ENCODE assay signal across 28 mouse cellular contexts in the genomic region with DNA sequence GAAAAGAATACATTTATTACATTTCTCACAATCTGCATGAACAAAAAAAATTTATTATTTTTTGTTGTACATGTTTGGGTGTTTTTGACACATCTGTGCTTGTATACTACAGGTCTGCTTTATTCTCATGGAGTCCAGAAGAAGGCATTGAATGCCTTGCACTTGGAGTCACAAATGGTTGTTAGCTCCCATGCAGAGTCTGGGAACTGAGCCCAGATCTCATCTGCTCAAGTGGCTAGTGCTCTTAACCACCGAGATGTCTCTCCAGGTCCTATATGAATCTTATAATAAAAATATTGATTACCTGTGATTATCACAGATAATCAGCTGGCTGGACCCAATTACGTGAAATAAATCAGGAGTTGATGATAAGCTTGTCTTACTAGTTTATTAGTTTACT.
DNase-seq lines count a peak whose midpoint lies in the region; ATAC-seq and TF ChIP-seq lines count a peak whose summit lies in the region.
"Had no signal": no experiment of that assay in that cellular context is flagged by ENCODE, and none has a peak within 500 bp of the region (broad histone marks: within the 10 kb centered on the region; RNA-seq: fewer than 3 reads in every experiment).

No protein-coding gene starts in this region.

- no peak for ATAC-seq in cerebellum, adult (ENCODE audit: insufficient number of reproducible peaks, low FRiP score, low TSS enrichment)
- ATAC-seq in hindbrain, postnatal 0 days: no peak
- no peak for ATAC-seq in hindbrain, embryonic 13.5 days (ENCODE audit: low FRiP score)
- no peak for ATAC-seq in midbrain, embryonic 14.5 days (ENCODE audit: low FRiP score, low TSS enrichment)
- ATAC-seq in midbrain, embryonic 15.5 days (replicated peaks): no peak
- ATAC-seq: activated CD4-positive, CD25-positive, alpha-beta regulatory T cell, adult 4 months; CD4-positive, CD25-positive, alpha-beta regulatory T cell, adult 4 months; forebrain, embryonic 14.5 days; forebrain, embryonic 16.5 days; Patski had no signal

- no peaks in the 10 kb centered on the region for H3K9me3 ChIP-seq in hindbrain, postnatal 0 days (ENCODE audit: low read length)
- no peaks in the 10 kb centered on the region for H3K9me3 ChIP-seq in hindbrain, embryonic 13.5 days
- H3K9me3 ChIP-seq in midbrain, embryonic 14.5 days (ENCODE audit: control insufficient read depth, low read length): no peaks in the 10 kb centered on the region
- no peaks in the 10 kb centered on the region for H3K9me3 ChIP-seq in midbrain, embryonic 15.5 days
- H3K9me3 ChIP-seq: embryonic facial prominence, embryonic 13.5 days; embryonic facial prominence, embryonic 15.5 days; forebrain, embryonic 10.5 days; forebrain, embryonic 12.5 days had no signal

- no peak for TF ChIP-seq POLR2A in brain, embryonic 14.5 days (IDR thresholded peaks at IDR 0.05; ENCODE audit: borderline replicate concordance, extremely low read depth, insufficient read depth, insufficient read length, poor library complexity, severe bottlenecking)

- H3K27me3 ChIP-seq in hindbrain, postnatal 0 days (ENCODE audit: insufficient read depth, low read length): no peaks in the 10 kb centered on the region
- H3K27me3 ChIP-seq in hindbrain, embryonic 13.5 days: no peaks in the 10 kb centered on the region
- no peaks in the 10 kb centered on the region for H3K27me3 ChIP-seq in midbrain, embryonic 14.5 days (ENCODE audit: control insufficient read depth, insufficient read depth, low read length)
- no peaks in the 10 kb centered on the region for H3K27me3 ChIP-seq in midbrain, embryonic 15.5 days (replicated peaks)
- H3K27me3 ChIP-seq: CH12.LX; embryonic facial prominence, embryonic 13.5 days; embryonic facial prominence, embryonic 15.5 days; forebrain, embryonic 12.5 days; Patski had no signal

- H3K27ac ChIP-seq in hindbrain, postnatal 0 days: no peak overlapping the region
- H3K27ac ChIP-seq in hindbrain, embryonic 13.5 days: no peak overlapping the region
- H3K27ac ChIP-seq in midbrain, embryonic 14.5 days (replicated peaks; ENCODE audit: low read depth, low read length): no peak overlapping the region
- no peak overlapping the region for H3K27ac ChIP-seq in midbrain, embryonic 15.5 days
- H3K27ac ChIP-seq: embryonic facial prominence, embryonic 13.5 days; embryonic facial prominence, embryonic 15.5 days; forebrain, embryonic 10.5 days; forebrain, embryonic 12.5 days had no signal

- H3K4me2 ChIP-seq in hindbrain, postnatal 0 days (ENCODE audit: low read depth, low read length): no peak overlapping the region
- no peak overlapping the region for H3K4me2 ChIP-seq in hindbrain, embryonic 13.5 days
- no peak overlapping the region for H3K4me2 ChIP-seq in midbrain, embryonic 14.5 days (ENCODE audit: low read length)
- H3K4me2 ChIP-seq in midbrain, embryonic 15.5 days: no peak overlapping the region
- H3K4me2 ChIP-seq: embryonic facial prominence, embryonic 13.5 days; embryonic facial prominence, embryonic 15.5 days; forebrain, embryonic 12.5 days had no signal

- DNase-seq in cerebellum, postnatal 10 days: peak; percentile 64 to 79
- DNase-seq in hindbrain, postnatal 0 days (ENCODE audit: low spot score): peak; percentile 66
- DNase-seq in midbrain, embryonic 14.5 days: peak; percentile 7
- DNase-seq in brain, embryonic 14.5 days (ENCODE audit: low read depth): peak; percentile 42
- DNase-seq: adrenal gland, adult 8-10 months; adrenal gland, postnatal 14 days; adrenal gland, postnatal 36 days; B cell, adult 2 months; cerebellum, adult 11-12 months; cerebellum, adult 2 months; cerebellum, adult 9-11 months; cerebellum, postnatal 36 days; embryo, embryonic 11 days had no signal

- no peak for TF ChIP-seq CTCF in hindbrain, postnatal 0 days (IDR thresholded peaks at IDR 0.05; ENCODE audit: low read depth)
- no peak for TF ChIP-seq CTCF in brain, embryonic 14.5 days (IDR thresholded peaks at IDR 0.05; ENCODE audit: borderline replicate concordance, extremely low read depth, insufficient read depth, insufficient read length)

- WGBS in hindbrain, postnatal 0 days: 52% methylated on average over 2 of the region's 2 CpGs
- 73% methylated on average over 2 of the region's 2 CpGs for WGBS in hindbrain, embryonic 13.5 days
- 84% methylated on average over 2 of the region's 2 CpGs for WGBS in midbrain, embryonic 14.5 days
- 70% methylated on average over 2 of the region's 2 CpGs for WGBS in midbrain, embryonic 15.5 days

- H3K9ac ChIP-seq in hindbrain, postnatal 0 days (replicated peaks; ENCODE audit: low read length): no peak overlapping the region
- H3K9ac ChIP-seq in hindbrain, embryonic 13.5 days: no peak overlapping the region
- H3K9ac ChIP-seq in midbrain, embryonic 14.5 days (replicated peaks; ENCODE audit: low read length): no peak overlapping the region
- no peak overlapping the region for H3K9ac ChIP-seq in midbrain, embryonic 15.5 days
- H3K9ac ChIP-seq: embryonic facial prominence, embryonic 13.5 days; embryonic facial prominence, embryonic 15.5 days; forebrain, embryonic 12.5 days had no signal

- no peaks in the 10 kb centered on the region for H3K4me1 ChIP-seq in hindbrain, postnatal 0 days (ENCODE audit: insufficient read depth, low read length)
- H3K4me1 ChIP-seq in hindbrain, embryonic 13.5 days (replicated peaks): no peaks in the 10 kb centered on the region
- H3K4me1 ChIP-seq in midbrain, embryonic 14.5 days (ENCODE audit: control insufficient read depth, insufficient read depth, low read length): no peaks in the 10 kb centered on the region
- H3K4me1 ChIP-seq in midbrain, embryonic 15.5 days: no peaks in the 10 kb centered on the region
- H3K4me1 ChIP-seq: embryonic facial prominence, embryonic 13.5 days; embryonic facial prominence, embryonic 15.5 days; forebrain, embryonic 10.5 days; forebrain, embryonic 12.5 days had no signal

- no peaks in the 10 kb centered on the region for H3K36me3 ChIP-seq in hindbrain, postnatal 0 days (ENCODE audit: insufficient read depth, low read length)
- no peaks in the 10 kb centered on the region for H3K36me3 ChIP-seq in hindbrain, embryonic 13.5 days
- no peaks in the 10 kb centered on the region for H3K36me3 ChIP-seq in midbrain, embryonic 14.5 days (ENCODE audit: control insufficient read depth, insufficient read depth, low read length)
- H3K36me3 ChIP-seq in midbrain, embryonic 15.5 days (replicated peaks): no peaks in the 10 kb centered on the region
- H3K36me3 ChIP-seq: embryonic facial prominence, embryonic 13.5 days; embryonic facial prominence, embryonic 15.5 days; forebrain, embryonic 10.5 days; forebrain, embryonic 12.5 days; G1E had no signal

- no peak overlapping the region for H3K4me3 ChIP-seq in hindbrain, postnatal 0 days (ENCODE audit: low read length)
- no peak overlapping the region for H3K4me3 ChIP-seq in hindbrain, embryonic 13.5 days
- H3K4me3 ChIP-seq in midbrain, embryonic 14.5 days (replicated peaks; ENCODE audit: low read depth, low read length): no peak overlapping the region
- no peak overlapping the region for H3K4me3 ChIP-seq in midbrain, embryonic 15.5 days
- H3K4me3 ChIP-seq: embryonic facial prominence, embryonic 13.5 days; embryonic facial prominence, embryonic 15.5 days; erythroblast, embryonic 14.5 days; forebrain, embryonic 10.5 days; forebrain, embryonic 12.5 days had no signal

Comparison
In these comparisons a context has a peak if more than half of its experiments do, and no peak if none do; other contexts are left out.
1. DNase-seq: peak in every context shown above with its lines; median percentile 72 in cerebellum, postnatal 10 days; 66 in hindbrain, postnatal 0 days; 42 in brain, embryonic 14.5 days; 7 in midbrain, embryonic 14.5 days.